Mouse (Mus musculus): ENCODE results near the gene Btbd18. TPM values are rescaled to one million over a fixed set of nuclear protein-coding genes. Genes with fewer than 3 reads are reported as not detected.

Btbd18 gene
- polyA plus RNA-seq, 1 experiment from 2014 or later: 0.39 TPM

GRCm38 (mm10) chr2:84634934-84635482 is 23.9 kb upstream of the Btbd18 start:
- H3K27me3 ChIP-seq (ENCODE audit: insufficient read depth, low read length): no peaks in the 10 kb centered on the region
- DNase-seq (peak; percentile 66), ATAC-seq (ENCODE audit: insufficient read depth) (no peak)
- peak overlapping the region; percentile 17; the same call in 1 of the 2 replicates for H3K4me3 ChIP-seq (ENCODE audit: low read depth, low read length)
- peak overlapping the region; percentile 57 for H3K4me2 ChIP-seq
- H3K9me3 ChIP-seq (ENCODE audit: low read depth, low read length): no peaks in the 10 kb centered on the region
- H3K9ac ChIP-seq: peak overlapping the region; percentile 50
- no peak for TF ChIP-seq CTCF (IDR thresholded peaks at IDR 0.05; ENCODE audit: low read depth)
- peaks cover 52% of the 10 kb centered on the region for H3K4me1 ChIP-seq (ENCODE audit: insufficient read depth)
- WGBS: 16% methylated on average over 4 of the region's 4 CpGs
- H3K27ac ChIP-seq (ENCODE audit: low read depth): peak overlapping the region; percentile 98
- H3K36me3 ChIP-seq (ENCODE audit: insufficient read depth): 0 out of 2 replicates have a peak, but pooled peaks cover 2% of the 10 kb centered on the region

- Histone ChIP-seq H3K27ac (ENCODE audit: low read depth) (peak overlapping the region; percentile 98), H3K4me1 (ENCODE audit: insufficient read depth) (peaks cover 52% of the 10 kb centered on the region), H3K9me3 (ENCODE audit: low read depth, low read length) (no peaks in the 10 kb centered on the region), H3K4me2 (peak overlapping the region; percentile 57), H3K27me3 (ENCODE audit: insufficient read depth, low read length) (no peaks in the 10 kb centered on the region), H3K9ac (peak overlapping the region; percentile 50), H3K36me3 (ENCODE audit: insufficient read depth) (peaks cover 5% of the 10 kb centered on the region; the same call in 1 of the 2 replicates), H3K4me3 (ENCODE audit: low read depth, low read length) (peak overlapping the region; percentile 17)
- DNase-seq: peak; percentile 98
- 0% methylated on average over 2 of the region's 2 CpGs for WGBS
- peak; percentile 95 for ATAC-seq (ENCODE audit: insufficient read depth)
- TF ChIP-seq CTCF (IDR thresholded peaks at IDR 0.05; ENCODE audit: low read depth): no peak
Measured at GRCm38 (mm10) chr2:84635611-84636010, 23.3 kb upstream of the Btbd18 start.

GRCm38 (mm10) chr2:84636231-84636741 is 22.6 kb upstream of the Btbd18 start:
- Histone ChIP-seq H3K27ac (ENCODE audit: low read depth) (peak overlapping the region; percentile 98), H3K4me3 (ENCODE audit: low read depth, low read length) (peak overlapping the region; percentile 17; the same call in 1 of the 2 replicates), H3K9me3 (ENCODE audit: low read depth, low read length) (no peaks in the 10 kb centered on the region), H3K36me3 (ENCODE audit: insufficient read depth) (peaks cover 5% of the 10 kb centered on the region; the same call in 1 of the 2 replicates), H3K27me3 (ENCODE audit: insufficient read depth, low read length) (no peaks in the 10 kb centered on the region), H3K4me1 (ENCODE audit: insufficient read depth) (peaks cover 52% of the 10 kb centered on the region), H3K9ac (peak overlapping the region; percentile 20; the same call in 1 of the 2 replicates), H3K4me2 (peak overlapping the region; percentile 57)
- TF ChIP-seq CTCF (IDR thresholded peaks at IDR 0.05; ENCODE audit: low read depth): no peak
- ATAC-seq (ENCODE audit: insufficient read depth): peak; percentile 6; the same call in 1 of the 2 replicates
- peak; percentile 73 for DNase-seq
- WGBS: 7% methylated on average over 8 of the region's 8 CpGs

- Histone ChIP-seq H3K9ac (no peak overlapping the region), H3K27ac (ENCODE audit: low read depth) (peak overlapping the region; percentile 98), H3K4me1 (ENCODE audit: insufficient read depth) (peaks cover 49% of the 10 kb centered on the region), H3K36me3 (ENCODE audit: insufficient read depth) (peaks cover 5% of the 10 kb centered on the region; the same call in 1 of the 2 replicates), H3K4me2 (peak overlapping the region; percentile 57), H3K9me3 (ENCODE audit: low read depth, low read length) (no peaks in the 10 kb centered on the region), H3K4me3 (ENCODE audit: low read depth, low read length) (no peak overlapping the region), H3K27me3 (ENCODE audit: insufficient read depth, low read length) (no peaks in the 10 kb centered on the region)
- 8% methylated on average over 7 of the region's 7 CpGs for WGBS
- no peak for ATAC-seq (ENCODE audit: insufficient read depth)
- TF ChIP-seq CTCF (IDR thresholded peaks at IDR 0.05; ENCODE audit: low read depth): no peak
- DNase-seq: peak; percentile 83
Measured at GRCm38 (mm10) chr2:84637452-84638165, 21.3 kb upstream of the Btbd18 start.

- peak; percentile 60 for DNase-seq
- Histone ChIP-seq H3K36me3 (ENCODE audit: insufficient read depth) (peaks cover 5% of the 10 kb centered on the region; the same call in 1 of the 2 replicates), H3K27me3 (ENCODE audit: insufficient read depth, low read length) (no peaks in the 10 kb centered on the region), H3K4me2 (peak overlapping the region; percentile 57), H3K9ac (no peak overlapping the region), H3K27ac (ENCODE audit: low read depth) (peak overlapping the region; percentile 98), H3K9me3 (ENCODE audit: low read depth, low read length) (no peaks in the 10 kb centered on the region), H3K4me1 (ENCODE audit: insufficient read depth) (peaks cover 41% of the 10 kb centered on the region), H3K4me3 (ENCODE audit: low read depth, low read length) (no peak overlapping the region)
- WGBS: 35% methylated on average over 5 of the region's 5 CpGs
- TF ChIP-seq CTCF (IDR thresholded peaks at IDR 0.05; ENCODE audit: low read depth): no peak
- ATAC-seq (ENCODE audit: insufficient read depth): no peak
Measured at GRCm38 (mm10) chr2:84638428-84639220, 20.3 kb upstream of the Btbd18 start.

- peaks cover 5% of the 10 kb centered on the region; the same call in 1 of the 2 replicates for H3K36me3 ChIP-seq (ENCODE audit: insufficient read depth)
- DNase-seq: no peak
- peaks cover 23% of the 10 kb centered on the region for H3K4me1 ChIP-seq (ENCODE audit: insufficient read depth)
- TF ChIP-seq CTCF (IDR thresholded peaks at IDR 0.05; ENCODE audit: low read depth): no peak
- no peaks in the 10 kb centered on the region for H3K27me3 ChIP-seq (ENCODE audit: insufficient read depth, low read length)
- no peak overlapping the region for H3K4me3 ChIP-seq (ENCODE audit: low read depth, low read length)
- ATAC-seq (ENCODE audit: insufficient read depth): no peak
- no peak overlapping the region for H3K4me2 ChIP-seq
- no peak overlapping the region for H3K27ac ChIP-seq (ENCODE audit: low read depth)
- no peak overlapping the region for H3K9ac ChIP-seq
- no peaks in the 10 kb centered on the region for H3K9me3 ChIP-seq (ENCODE audit: low read depth, low read length)
Measured at GRCm38 (mm10) chr2:84640833-84641232, 18.0 kb upstream of the Btbd18 start.
